Mouse (Mus musculus): ENCODE results near the gene Spata7. TPM values are rescaled to one million over a fixed set of nuclear protein-coding genes. Genes with fewer than 3 reads are reported as not detected.

Gene Spata7
- polyA plus RNA-seq, 1 experiment from 2014 or later, result 35.9 TPM

- 83% methylated on average over 15 of the region's 15 CpGs for WGBS
- Histone ChIP-seq H3K9me3 (ENCODE audit: control insufficient read depth, low read length) (no peaks in the 10 kb centered on the region), H3K27ac (ENCODE audit: low read depth, low read length) (no peak overlapping the region), H3K4me2 (ENCODE audit: low read length) (no peak overlapping the region), H3K9ac (ENCODE audit: low read depth, low read length) (no peak overlapping the region), H3K4me1 (ENCODE audit: control insufficient read depth, insufficient read depth, low read depth, low read length) (no peaks in the 10 kb centered on the region), H3K4me3 (ENCODE audit: low read length) (no peak overlapping the region), H3K36me3 (ENCODE audit: control insufficient read depth, insufficient read depth, low read length) (peaks cover 2% of the 10 kb centered on the region), H3K27me3 (replicated peaks; ENCODE audit: control insufficient read depth, insufficient read depth, low read length) (no peaks in the 10 kb centered on the region)
- no peak for ATAC-seq
Observed at GRCm38 (mm10) chr12:98682196-98682595, 54.2 kb downstream of the Spata7 start.

GRCm38 (mm10) chr12:98683171-98683570, 55.2 kb downstream of the Spata7 start:
- Histone ChIP-seq H3K4me3 (ENCODE audit: low read length) (no peak overlapping the region), H3K4me1 (ENCODE audit: control insufficient read depth, insufficient read depth, low read depth, low read length) (no peaks in the 10 kb centered on the region), H3K9ac (ENCODE audit: low read depth, low read length) (no peak overlapping the region), H3K27me3 (replicated peaks; ENCODE audit: control insufficient read depth, insufficient read depth, low read length) (no peaks in the 10 kb centered on the region), H3K36me3 (ENCODE audit: control insufficient read depth, insufficient read depth, low read length) (peaks cover 2% of the 10 kb centered on the region), H3K4me2 (ENCODE audit: low read length) (no peak overlapping the region), H3K9me3 (ENCODE audit: control insufficient read depth, low read length) (no peaks in the 10 kb centered on the region), H3K27ac (ENCODE audit: low read depth, low read length) (no peak overlapping the region)
- WGBS, result 80% methylated on average over 11 of the region's 11 CpGs
- no peak for ATAC-seq

GRCm38 (mm10) chr12:98683574-98683973, 55.6 kb downstream of the Spata7 start:
- Histone ChIP-seq H3K36me3 (ENCODE audit: control insufficient read depth, insufficient read depth, low read length) (peaks cover 2% of the 10 kb centered on the region), H3K4me1 (ENCODE audit: control insufficient read depth, insufficient read depth, low read depth, low read length) (no peaks in the 10 kb centered on the region), H3K9me3 (ENCODE audit: control insufficient read depth, low read length) (no peaks in the 10 kb centered on the region), H3K4me3 (ENCODE audit: low read length) (no peak overlapping the region), H3K27me3 (replicated peaks; ENCODE audit: control insufficient read depth, insufficient read depth, low read length) (no peaks in the 10 kb centered on the region), H3K27ac (ENCODE audit: low read depth, low read length) (no peak overlapping the region), H3K4me2 (ENCODE audit: low read length) (no peak overlapping the region), H3K9ac (ENCODE audit: low read depth, low read length) (no peak overlapping the region)
- 84% methylated on average over 6 of the region's 6 CpGs for WGBS
- ATAC-seq, result no peak

- no peak overlapping the region for H3K27ac ChIP-seq (ENCODE audit: low read depth, low read length)
- no peak overlapping the region for H3K4me2 ChIP-seq (ENCODE audit: low read length)
- H3K27me3 ChIP-seq (replicated peaks; ENCODE audit: control insufficient read depth, insufficient read depth, low read length), result no peaks in the 10 kb centered on the region
- no peak overlapping the region for H3K9ac ChIP-seq (ENCODE audit: low read depth, low read length)
- no peaks in the 10 kb centered on the region for H3K4me1 ChIP-seq (ENCODE audit: control insufficient read depth, insufficient read depth, low read depth, low read length)
- no peaks in the 10 kb centered on the region; the same call in 1 of the 2 replicates for H3K36me3 ChIP-seq (ENCODE audit: control insufficient read depth, insufficient read depth, low read length)
- no peaks in the 10 kb centered on the region for H3K9me3 ChIP-seq (ENCODE audit: control insufficient read depth, low read length)
- ATAC-seq, result no peak
- H3K4me3 ChIP-seq (ENCODE audit: low read length), result no peak overlapping the region
- 81% methylated on average over 8 of the region's 8 CpGs for WGBS
Observed at GRCm38 (mm10) chr12:98690230-98690629, 62.3 kb downstream of the Spata7 start.

- 79% methylated on average over 5 of the region's 5 CpGs for WGBS
Observed at GRCm38 (mm10) chr12:98697202-98697601, 69.2 kb downstream of the Spata7 start.

GRCm38 (mm10) chr12:98701564-98701963, 73.6 kb downstream of the Spata7 start:
- WGBS, result 69% methylated on average over 9 of the region's 9 CpGs
- no peak overlapping the region for H3K9ac ChIP-seq (ENCODE audit: low read depth, low read length)
- H3K9me3 ChIP-seq (ENCODE audit: control insufficient read depth, low read length), result no peaks in the 10 kb centered on the region
- H3K4me3 ChIP-seq (ENCODE audit: low read length), result no peak overlapping the region
- 0 out of 2 replicates have a peak, but pooled peaks cover 6% of the 10 kb centered on the region for H3K36me3 ChIP-seq (ENCODE audit: control insufficient read depth, insufficient read depth, low read length)
- ATAC-seq, result no peak
- H3K4me2 ChIP-seq (ENCODE audit: low read length), result no peak overlapping the region
- H3K27me3 ChIP-seq (replicated peaks; ENCODE audit: control insufficient read depth, insufficient read depth, low read length), result no peaks in the 10 kb centered on the region
- H3K4me1 ChIP-seq (ENCODE audit: control insufficient read depth, insufficient read depth, low read depth, low read length), result no peaks in the 10 kb centered on the region
- no peak overlapping the region for H3K27ac ChIP-seq (ENCODE audit: low read depth, low read length)

More at GRCm38 (mm10) chr12:98697202-98697601, 69.2 kb downstream of the Spata7 start:
- no peak overlapping the region for H3K27ac ChIP-seq (ENCODE audit: low read depth, low read length)
- H3K4me1 ChIP-seq (ENCODE audit: control insufficient read depth, insufficient read depth, low read depth, low read length), result no peaks in the 10 kb centered on the region
- peaks cover 3% of the 10 kb centered on the region; the same call in 1 of the 2 replicates for H3K36me3 ChIP-seq (ENCODE audit: control insufficient read depth, insufficient read depth, low read length)
- no peaks in the 10 kb centered on the region for H3K9me3 ChIP-seq (ENCODE audit: control insufficient read depth, low read length)
- no peak for ATAC-seq
- no peak overlapping the region for H3K4me2 ChIP-seq (ENCODE audit: low read length)
- no peak overlapping the region for H3K9ac ChIP-seq (ENCODE audit: low read depth, low read length)
- no peak overlapping the region for H3K4me3 ChIP-seq (ENCODE audit: low read length)
- no peaks in the 10 kb centered on the region for H3K27me3 ChIP-seq (replicated peaks; ENCODE audit: control insufficient read depth, insufficient read depth, low read length)

- 86% methylated on average over 2 of the region's 2 CpGs for WGBS
- no peak overlapping the region for H3K27ac ChIP-seq (ENCODE audit: low read depth, low read length)
- no peak overlapping the region for H3K4me2 ChIP-seq (ENCODE audit: low read length)
- ATAC-seq, result no peak
- 0 out of 2 replicates have a peak, but pooled peaks cover 3% of the 10 kb centered on the region for H3K36me3 ChIP-seq (ENCODE audit: control insufficient read depth, insufficient read depth, low read length)
- H3K9me3 ChIP-seq (ENCODE audit: control insufficient read depth, low read length), result no peaks in the 10 kb centered on the region
- H3K9ac ChIP-seq (ENCODE audit: low read depth, low read length), result no peak overlapping the region
- H3K27me3 ChIP-seq (replicated peaks; ENCODE audit: control insufficient read depth, insufficient read depth, low read length), result no peaks in the 10 kb centered on the region
- no peaks in the 10 kb centered on the region for H3K4me1 ChIP-seq (ENCODE audit: control insufficient read depth, insufficient read depth, low read depth, low read length)
- no peak overlapping the region for H3K4me3 ChIP-seq (ENCODE audit: low read length)
Observed at GRCm38 (mm10) chr12:98703554-98703953, 75.6 kb downstream of the Spata7 start.

GRCm38 (mm10) chr12:98703961-98704360, 76.0 kb downstream of the Spata7 start:
- no peak overlapping the region for H3K9ac ChIP-seq (ENCODE audit: low read depth, low read length)
- no peak for ATAC-seq
- no peak overlapping the region for H3K27ac ChIP-seq (ENCODE audit: low read depth, low read length)
- H3K36me3 ChIP-seq (ENCODE audit: control insufficient read depth, insufficient read depth, low read length), result 0 out of 2 replicates have a peak, but pooled peaks cover 3% of the 10 kb centered on the region
- no peaks in the 10 kb centered on the region for H3K27me3 ChIP-seq (replicated peaks; ENCODE audit: control insufficient read depth, insufficient read depth, low read length)
- no peak overlapping the region for H3K4me3 ChIP-seq (ENCODE audit: low read length)
- H3K9me3 ChIP-seq (ENCODE audit: control insufficient read depth, low read length), result no peaks in the 10 kb centered on the region
- no peaks in the 10 kb centered on the region for H3K4me1 ChIP-seq (ENCODE audit: control insufficient read depth, insufficient read depth, low read depth, low read length)
- H3K4me2 ChIP-seq (ENCODE audit: low read length), result no peak overlapping the region
- 66% methylated on average over 10 of the region's 10 CpGs for WGBS

- 75% methylated on average over 6 of the region's 6 CpGs for WGBS
- Histone ChIP-seq H3K27ac (ENCODE audit: low read depth, low read length) (no peak overlapping the region), H3K9me3 (ENCODE audit: control insufficient read depth, low read length) (no peaks in the 10 kb centered on the region), H3K36me3 (ENCODE audit: control insufficient read depth, insufficient read depth, low read length) (no peaks in the 10 kb centered on the region), H3K4me1 (ENCODE audit: control insufficient read depth, insufficient read depth, low read depth, low read length) (no peaks in the 10 kb centered on the region), H3K4me2 (ENCODE audit: low read length) (no peak overlapping the region), H3K9ac (ENCODE audit: low read depth, low read length) (no peak overlapping the region), H3K4me3 (ENCODE audit: low read length) (no peak overlapping the region), H3K27me3 (replicated peaks; ENCODE audit: control insufficient read depth, insufficient read depth, low read length) (no peaks in the 10 kb centered on the region)
- no peak for ATAC-seq
Observed at GRCm38 (mm10) chr12:98712819-98713218, 84.9 kb downstream of the Spata7 start.

- H3K36me3 ChIP-seq (ENCODE audit: control insufficient read depth, insufficient read depth, low read length), result no peaks in the 10 kb centered on the region
- 66% methylated on average over 7 of the region's 7 CpGs for WGBS
- H3K27me3 ChIP-seq (replicated peaks; ENCODE audit: control insufficient read depth, insufficient read depth, low read length), result no peaks in the 10 kb centered on the region
- no peak for ATAC-seq
- H3K4me3 ChIP-seq (ENCODE audit: low read length), result no peak overlapping the region
- no peaks in the 10 kb centered on the region for H3K4me1 ChIP-seq (ENCODE audit: control insufficient read depth, insufficient read depth, low read depth, low read length)
- no peak overlapping the region for H3K9ac ChIP-seq (ENCODE audit: low read depth, low read length)
- no peak overlapping the region for H3K27ac ChIP-seq (ENCODE audit: low read depth, low read length)
- no peak overlapping the region for H3K4me2 ChIP-seq (ENCODE audit: low read length)
- H3K9me3 ChIP-seq (ENCODE audit: control insufficient read depth, low read length), result no peaks in the 10 kb centered on the region
Observed at GRCm38 (mm10) chr12:98713621-98714103, 85.7 kb downstream of the Spata7 start.
